Mouse (Mus musculus) G1E (cell line): ENCODE results near the gene Slc35f1. TPM values are rescaled to one million over a fixed set of nuclear protein-coding genes. Genes with fewer than 3 reads are reported as not detected.

ENCODE experiments used
- ATAC-seq: 2 replicates; pipeline ENCODE4 v1.8.0; 2016; ENCODE audit warnings: mild to moderate bottlenecking; ENCODE audit not compliant: insufficient number of reproducible peaks, poor library complexity, low FRiP score, severe bottlenecking; ENCODE audit errors: extremely low read depth
- DNase-seq: peaks from one replicate; pipeline ENCODE4 v3.0.0; 2012; ENCODE audit warnings: low spot score
- H3K27me3 ChIP-seq: 2 replicates; pipeline ENCODE4 v1.6.1; 2012; ENCODE audit warnings: mild to moderate bottlenecking, low read length, inconsistent platforms; ENCODE audit not compliant: insufficient read depth
- H3K36me3 ChIP-seq: replicated peaks from 2 replicates; pipeline ENCODE3; 2012; ENCODE audit warnings: mild to moderate bottlenecking, inconsistent platforms
- H3K4me1 ChIP-seq: 2 replicates; pipeline ENCODE4 v1.6.1; 2012; ENCODE audit warnings: low read depth, low read length, inconsistent platforms, mixed read lengths; ENCODE audit not compliant: insufficient read depth
- H3K4me3 ChIP-seq: 2 replicates; pipeline ENCODE4 v1.5.1; 2012; ENCODE audit warnings: low read depth, mild to moderate bottlenecking, inconsistent platforms, low read length, moderate library complexity, mixed read lengths
- H3K9me3 ChIP-seq: replicated peaks from 2 replicates; pipeline ENCODE4 v1.6.1; 2012; ENCODE audit warnings: inconsistent platforms
- CTCF ChIP-seq: IDR thresholded peaks from 2 replicates; pipeline ENCODE4 v1.5.1; 2012; ENCODE audit warnings: low read depth, low read length, inconsistent platforms, mixed read lengths
- GATA1 ChIP-seq: IDR thresholded peaks from 2 replicates; pipeline ENCODE4 v1.6.1; 2012; ENCODE audit warnings: borderline replicate concordance, low read length, inconsistent platforms, mixed read lengths
- GATA2 ChIP-seq: IDR thresholded peaks from 2 replicates; pipeline ENCODE4 v1.6.1; 2012; ENCODE audit warnings: low read depth, low read length, inconsistent platforms, borderline replicate concordance
- POLR2AphosphoS5 ChIP-seq: IDR thresholded peaks from 2 replicates; pipeline ENCODE4 v1.6.1; 2012; ENCODE audit warnings: low read depth, low read length, inconsistent platforms; ENCODE audit not compliant: insufficient replicate concordance
- TAL1 ChIP-seq: conservative IDR thresholded peaks from 2 replicates; pipeline ENCODE4 v1.6.1; 2012; ENCODE audit warnings: low read depth, low read length, inconsistent platforms, mixed read lengths
- polyA plus RNA-seq: library from polyadenylated mRNA; stranded (reverse); fragments of >175 nt; gene quantifications from 2 replicates; pipeline ENCODE4 v1.2.3, GENCODE M21; 2012
- total RNA-seq, 2 experiments: library from RNA; stranded (forward) in 1 of 2; stranded (reverse) in 1 of 2; fragments of 200-1000 nt in 1 of 2; fragments of >200 nt in 1 of 2; fragmentation: Nextera tagmentation in 1 of 2; gene quantifications; 2 replicates each; pipeline ENCODE4 v1.2.3; 2014 to 2017

The Slc35f1 gene
- total and polyA plus RNA-seq, 3 experiments, result not detected

DNA sequence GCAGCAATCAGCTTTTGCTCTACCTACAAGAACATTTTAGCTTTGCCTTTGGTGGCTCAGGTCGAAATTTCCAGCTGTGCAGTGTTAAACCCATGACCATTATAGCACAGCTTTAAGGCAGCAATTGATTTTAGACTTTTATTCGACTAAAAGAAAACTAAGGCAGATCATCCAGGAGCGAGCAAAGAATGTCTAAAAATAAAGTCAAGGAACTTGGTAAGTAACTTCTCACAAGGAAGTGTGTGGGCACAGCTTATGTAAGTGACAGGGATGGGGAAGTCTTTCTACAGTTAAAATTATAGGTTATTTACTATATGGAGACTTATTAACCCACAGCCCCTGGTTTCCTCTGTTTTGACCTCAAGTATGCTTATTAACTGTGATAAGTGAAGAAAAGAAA is 262.2 kb downstream of the Slc35f1 start:
- no peak for ATAC-seq
- H3K9me3 ChIP-seq, result no peaks in the 10 kb centered on the region
- H3K4me1 ChIP-seq, result no peaks in the 10 kb centered on the region
- no peak for DNase-seq
- H3K36me3 ChIP-seq, result no peaks in the 10 kb centered on the region
- TF ChIP-seq CTCF, result no peak
- no peak for TF ChIP-seq GATA2
- no peak for TF ChIP-seq POLR2AphosphoS5
- no peak for TF ChIP-seq TAL1
- TF ChIP-seq GATA1, result no peak
- no peaks in the 10 kb centered on the region for H3K27me3 ChIP-seq
- no peak overlapping the region for H3K4me3 ChIP-seq

DNA sequence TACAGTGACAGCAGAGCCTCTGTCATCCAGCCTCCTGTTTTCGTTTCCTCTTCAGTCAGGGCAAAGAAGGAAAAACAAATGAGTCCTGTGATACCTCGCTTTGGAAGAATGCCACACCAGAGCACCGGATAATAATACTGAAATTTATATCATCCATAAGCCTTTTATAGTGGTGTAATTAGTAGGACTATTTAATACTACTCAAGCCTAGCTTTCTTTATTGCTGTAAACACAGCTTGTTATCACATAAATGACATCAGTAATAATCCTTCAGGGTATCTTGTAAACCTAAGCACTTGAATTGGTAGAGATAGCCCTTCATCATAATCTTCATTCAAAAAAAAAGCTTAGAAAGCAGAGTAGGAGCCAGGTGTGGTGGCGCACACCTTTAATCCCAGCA is 266.4 kb downstream of the Slc35f1 start:
- no peak for TF ChIP-seq POLR2AphosphoS5
- H3K9me3 ChIP-seq, result no peaks in the 10 kb centered on the region
- no peaks in the 10 kb centered on the region for H3K36me3 ChIP-seq
- H3K4me3 ChIP-seq, result no peak overlapping the region
- DNase-seq (no peak), ATAC-seq (no peak)
- no peaks in the 10 kb centered on the region for H3K27me3 ChIP-seq
- no peaks in the 10 kb centered on the region for H3K4me1 ChIP-seq

DNA sequence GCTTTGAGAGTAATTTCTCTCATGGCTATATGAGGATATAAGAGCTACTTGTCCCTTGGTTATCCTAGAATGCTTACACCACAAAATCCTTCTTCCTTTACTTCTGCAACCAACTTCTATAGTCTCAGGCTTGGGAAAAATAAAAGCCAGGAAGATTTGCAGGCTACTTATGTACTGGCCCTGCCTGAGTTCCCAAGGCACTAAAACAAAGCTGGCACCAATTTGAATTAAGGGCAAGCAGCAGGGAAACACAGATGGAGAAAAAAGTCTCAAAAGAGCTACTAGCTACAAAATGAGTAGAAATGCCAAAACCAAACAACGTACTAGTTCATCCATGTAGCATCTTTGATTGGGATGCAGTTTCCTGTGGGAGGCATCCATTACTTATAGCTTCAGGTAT is 288.9 kb downstream of the Slc35f1 start:
- Histone ChIP-seq H3K27me3 (no peaks in the 10 kb centered on the region), H3K4me1 (no peaks in the 10 kb centered on the region), H3K9me3 (no peaks in the 10 kb centered on the region), H3K36me3 (no peaks in the 10 kb centered on the region), H3K4me3 (no peak overlapping the region)
- no peak for TF ChIP-seq POLR2AphosphoS5
- TF ChIP-seq CTCF, result no peak
- TF ChIP-seq GATA2, result no peak
- TF ChIP-seq TAL1, result no peak
- no peak for TF ChIP-seq GATA1
- ATAC-seq (no peak), DNase-seq (no peak)

DNA sequence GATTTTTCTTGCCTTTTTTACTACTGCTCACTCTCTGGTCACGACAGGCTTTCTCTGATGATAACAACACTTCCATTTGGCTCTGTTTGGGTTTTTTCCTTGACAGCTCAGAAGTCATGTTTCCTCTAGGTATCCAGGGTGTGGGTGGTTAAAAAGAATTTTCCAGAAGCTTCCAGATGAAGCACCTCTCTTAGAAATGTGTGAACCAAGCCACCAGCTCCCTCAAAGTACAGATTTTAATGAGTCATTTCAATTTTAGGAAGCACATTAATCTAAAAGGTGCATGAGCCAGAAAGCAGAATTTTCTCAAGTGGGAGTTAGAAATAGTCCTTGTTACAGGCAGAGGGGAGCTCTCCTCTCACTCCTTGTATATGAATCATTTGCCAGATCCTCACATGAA is 292.5 kb downstream of the Slc35f1 start:
- ATAC-seq, result no peak
- Histone ChIP-seq H3K4me1 (no peaks in the 10 kb centered on the region), H3K36me3 (no peaks in the 10 kb centered on the region), H3K27me3 (no peaks in the 10 kb centered on the region), H3K4me3 (no peak overlapping the region), H3K9me3 (no peaks in the 10 kb centered on the region)
- no peak for DNase-seq
- TF ChIP-seq TAL1, result no peak
- no peak for TF ChIP-seq CTCF
- no peak for TF ChIP-seq POLR2AphosphoS5
- TF ChIP-seq GATA1, result no peak
- no peak for TF ChIP-seq GATA2

DNA sequence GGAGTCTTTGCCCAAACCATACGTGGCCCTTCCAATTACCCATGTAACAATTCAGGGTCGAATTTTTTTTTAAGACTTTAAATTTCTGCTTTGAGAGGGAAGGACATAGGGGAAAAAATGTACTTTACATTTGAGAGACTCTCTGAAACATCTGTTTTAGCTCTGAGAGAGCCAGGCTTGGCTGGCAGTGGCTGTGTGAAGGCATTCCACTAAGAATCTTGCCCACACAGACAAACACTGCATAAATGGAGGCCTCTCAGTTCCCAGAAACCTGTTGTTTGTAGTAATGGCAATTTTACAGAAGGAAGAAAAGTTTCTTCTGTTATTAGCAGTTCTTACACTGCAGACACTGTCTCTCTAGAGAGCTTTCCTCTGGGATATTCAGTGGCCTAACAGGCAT is 301.9 kb downstream of the Slc35f1 start:
- TF ChIP-seq POLR2AphosphoS5, result no peak
- TF ChIP-seq TAL1, result no peak
- no peak for TF ChIP-seq CTCF
- TF ChIP-seq GATA1, result no peak
- TF ChIP-seq GATA2, result no peak

DNA sequence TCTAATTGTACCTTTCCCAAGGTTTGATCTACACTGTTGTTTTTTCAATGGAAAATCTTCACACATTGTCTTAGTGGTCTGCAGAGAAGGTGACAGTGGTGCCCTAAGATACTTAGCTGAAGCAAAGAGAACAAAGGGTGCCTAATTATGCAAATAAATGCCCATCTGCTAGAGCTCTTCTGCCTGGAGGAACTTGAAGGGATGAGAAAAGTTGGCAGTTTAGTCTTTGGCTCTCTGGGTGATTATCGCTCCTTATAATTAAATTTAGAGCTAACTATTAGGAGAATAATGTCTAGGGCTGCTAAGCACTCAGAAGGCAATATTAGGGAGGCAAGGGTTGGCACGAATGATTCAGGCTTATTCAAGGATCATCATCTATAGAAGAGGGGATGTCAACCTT is 306.6 kb downstream of the Slc35f1 start:
- no peaks in the 10 kb centered on the region for H3K27me3 ChIP-seq
- ATAC-seq, result no peak
- no peaks in the 10 kb centered on the region for H3K4me1 ChIP-seq
- no peak overlapping the region for H3K4me3 ChIP-seq
- no peak for DNase-seq
- TF ChIP-seq CTCF (no peak), TAL1 (no peak), GATA2 (no peak), POLR2AphosphoS5 (no peak), GATA1 (no peak)
- H3K36me3 ChIP-seq, result no peaks in the 10 kb centered on the region
- no peaks in the 10 kb centered on the region for H3K9me3 ChIP-seq

More for the DNA sequence above, 301.9 kb downstream of the Slc35f1 start:
- no peak overlapping the region for H3K4me3 ChIP-seq
- H3K36me3 ChIP-seq, result no peaks in the 10 kb centered on the region
- no peaks in the 10 kb centered on the region for H3K27me3 ChIP-seq
- ATAC-seq, result no peak
- H3K4me1 ChIP-seq, result no peaks in the 10 kb centered on the region
- no peaks in the 10 kb centered on the region for H3K9me3 ChIP-seq
- DNase-seq, result no peak

DNA sequence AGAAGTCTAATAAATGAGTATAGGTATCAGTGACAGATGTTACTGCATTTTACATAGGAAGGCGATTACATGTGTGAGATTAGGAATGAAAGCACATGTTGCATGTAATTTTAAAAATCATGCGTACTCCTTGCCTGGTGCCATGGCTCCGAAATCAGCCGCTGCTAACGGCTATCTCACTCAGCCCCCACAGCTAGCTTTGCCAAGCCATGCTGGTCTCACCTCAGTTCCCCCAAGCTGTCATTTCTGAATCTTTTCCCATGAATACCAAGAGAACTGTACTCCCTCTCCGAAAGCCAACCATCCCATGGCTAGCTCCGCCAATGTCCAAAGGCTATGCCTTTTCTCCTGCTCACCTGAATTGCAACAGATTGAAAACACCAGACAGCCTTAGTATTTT is 310.8 kb downstream of the Slc35f1 start:
- TF ChIP-seq CTCF (no peak), TAL1 (no peak), POLR2AphosphoS5 (no peak), GATA1 (no peak), GATA2 (no peak)
- ATAC-seq (no peak), DNase-seq (no peak)
- Histone ChIP-seq H3K9me3 (no peaks in the 10 kb centered on the region), H3K4me1 (no peaks in the 10 kb centered on the region), H3K27me3 (no peaks in the 10 kb centered on the region), H3K4me3 (no peak overlapping the region), H3K36me3 (no peaks in the 10 kb centered on the region)
